Mouse (Mus musculus): ENCODE measurements around the gene Kank4. TPM values are rescaled to one million over a fixed set of nuclear protein-coding genes. Genes with fewer than 3 reads are reported as not detected.

Gene Kank4
- polyA plus RNA-seq, 1 experiment = 0.01 TPM

DNA sequence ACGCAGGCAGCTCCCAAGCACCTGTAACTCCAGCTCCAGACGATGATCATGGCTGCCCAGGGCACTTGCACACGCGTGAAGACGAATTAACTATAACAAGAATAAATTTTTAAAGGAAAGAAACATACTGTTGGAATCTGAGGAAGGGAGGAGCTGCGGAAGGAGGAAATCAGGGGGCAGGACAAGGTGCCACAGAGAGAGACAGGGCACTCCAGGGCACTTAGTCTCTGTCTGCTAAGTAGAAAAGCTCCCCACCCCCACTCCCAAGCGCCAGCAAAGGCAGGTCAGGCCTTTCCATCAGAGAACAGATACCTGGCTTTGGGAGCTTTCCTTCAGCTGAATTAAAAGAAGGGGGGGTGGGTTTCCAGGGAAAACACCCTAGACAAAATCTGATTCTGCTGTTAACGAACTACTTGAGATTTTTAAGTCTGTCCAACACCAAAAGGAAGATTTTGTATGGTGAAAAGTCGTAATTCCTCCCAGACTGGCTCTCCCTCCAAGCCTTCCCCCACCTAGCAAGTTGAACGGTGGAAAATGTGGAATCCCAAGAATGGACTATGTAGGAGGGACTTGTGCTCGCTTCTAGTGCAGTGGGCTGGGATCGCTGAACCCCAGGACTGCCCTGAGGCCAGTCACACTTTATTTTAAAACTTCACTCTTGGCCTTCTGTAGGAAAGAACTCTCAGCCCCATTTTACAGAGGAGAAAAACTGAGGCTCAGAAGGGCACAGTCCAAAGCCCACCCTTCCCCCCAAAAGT is 11.9 kb downstream of the Kank4 start:
- H3K27me3 ChIP-seq (ENCODE audit: control insufficient read depth, insufficient read depth, insufficient read length) = no peaks in the 10 kb centered on the region
- H3K79me2 ChIP-seq (ENCODE audit: control insufficient read depth, insufficient read depth) = no peaks in the 10 kb centered on the region
- H3K4me2 ChIP-seq (ENCODE audit: low read depth) = no peak overlapping the region
- no peak for TF ChIP-seq MYOG (IDR thresholded peaks at IDR 0.05; ENCODE audit: control insufficient read depth in 1 of 3, insufficient read depth in 1 of 3, insufficient read length in 2 of 3, low read depth in 2 of 3)
- no peak overlapping the region for H3K4me3 ChIP-seq
- no peaks in the 10 kb centered on the region for H3K36me3 ChIP-seq (ENCODE audit: control insufficient read depth, insufficient read depth)
- no peak overlapping the region for H3ac ChIP-seq (ENCODE audit: control insufficient read depth, insufficient read length)

DNA sequence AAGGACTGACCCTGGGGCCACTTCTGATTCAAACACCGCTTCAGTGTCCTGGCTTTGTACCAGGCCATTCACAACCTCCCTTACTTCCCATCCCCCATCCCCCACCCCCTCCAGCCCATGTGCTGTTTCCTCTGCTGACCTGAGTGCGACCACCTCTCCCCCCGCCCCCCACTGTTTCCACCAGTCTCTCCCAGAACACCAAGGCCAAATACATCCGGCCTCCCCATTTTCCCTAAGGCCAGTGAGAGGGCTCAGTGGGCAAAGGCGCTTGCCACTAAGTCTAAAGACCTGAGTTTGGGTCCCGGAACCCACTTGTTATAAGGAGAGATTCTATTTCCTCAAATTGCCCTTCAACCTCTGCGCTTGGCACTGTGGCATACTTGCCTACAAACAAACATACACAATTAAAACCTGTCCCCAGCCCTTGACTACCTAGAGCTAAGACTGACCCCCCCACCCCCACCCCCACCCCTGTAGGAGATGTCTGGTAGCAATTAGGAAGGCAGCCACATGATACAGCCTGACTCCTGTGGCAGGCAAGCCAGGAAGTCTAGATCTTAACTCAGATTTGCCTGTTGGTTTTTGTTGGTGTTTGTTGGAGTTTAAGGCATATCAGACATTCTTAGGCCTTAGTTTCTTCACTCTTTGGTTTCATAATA is 12.7 kb downstream of the Kank4 start:
- Histone ChIP-seq H3ac (ENCODE audit: control insufficient read depth, insufficient read length) (no peak overlapping the region), H3K4me2 (ENCODE audit: low read depth) (no peak overlapping the region), H3K27me3 (ENCODE audit: control insufficient read depth, insufficient read depth, insufficient read length) (no peaks in the 10 kb centered on the region), H3K36me3 (ENCODE audit: control insufficient read depth, insufficient read depth) (no peaks in the 10 kb centered on the region), H3K4me3 (no peak overlapping the region), H3K79me2 (ENCODE audit: control insufficient read depth, insufficient read depth) (no peaks in the 10 kb centered on the region)
- TF ChIP-seq USF1 (IDR thresholded peaks at IDR 0.05; ENCODE audit: low read depth) (no peak), TCF3 (IDR thresholded peaks at IDR 0.05; ENCODE audit: insufficient read length, low read depth) (no peak), POLR2A (IDR thresholded peaks at IDR 0.05; ENCODE audit: insufficient read length, low read depth) (no peak), E2F4 (IDR thresholded peaks at IDR 0.05; ENCODE audit: insufficient read depth) (no peak), TCF12 (IDR thresholded peaks at IDR 0.05; ENCODE audit: insufficient read depth, poor library complexity, severe bottlenecking) (no peak), POLR2AphosphoS2 (IDR thresholded peaks at IDR 0.05; ENCODE audit: insufficient read length, low read depth) (no peak), CEBPB (IDR thresholded peaks at IDR 0.05; ENCODE audit: insufficient read depth, poor library complexity, severe bottlenecking) (no peak), SRF (IDR thresholded peaks at IDR 0.05; ENCODE audit: control insufficient read depth, insufficient read length, low read depth) (no peak), MYOG (IDR thresholded peaks at IDR 0.05; ENCODE audit: control insufficient read depth in 1 of 3, insufficient read depth in 1 of 3, insufficient read length in 2 of 3, low read depth in 2 of 3) (no peak), REST (IDR thresholded peaks at IDR 0.05; ENCODE audit: insufficient read depth, insufficient read length) (no peak)

GRCm38 (mm10) chr4:98801775-98802174 is 15.6 kb downstream of the Kank4 start:
- TF ChIP-seq POLR2A (IDR thresholded peaks at IDR 0.05; ENCODE audit: insufficient read length, low read depth) (no peak), USF1 (IDR thresholded peaks at IDR 0.05; ENCODE audit: low read depth) (no peak), SRF (IDR thresholded peaks at IDR 0.05; ENCODE audit: control insufficient read depth, insufficient read length, low read depth) (no peak), MYOG (IDR thresholded peaks at IDR 0.05; ENCODE audit: control insufficient read depth in 1 of 3, insufficient read depth in 1 of 3, insufficient read length in 2 of 3, low read depth in 2 of 3) (no peak), E2F4 (IDR thresholded peaks at IDR 0.05; ENCODE audit: insufficient read depth) (no peak), TCF3 (IDR thresholded peaks at IDR 0.05; ENCODE audit: insufficient read length, low read depth) (no peak), REST (IDR thresholded peaks at IDR 0.05; ENCODE audit: insufficient read depth, insufficient read length) (no peak), MAX (IDR thresholded peaks at IDR 0.05; ENCODE audit: low read depth) (no peak), TCF12 (IDR thresholded peaks at IDR 0.05; ENCODE audit: insufficient read depth, poor library complexity, severe bottlenecking) (no peak), POLR2AphosphoS2 (IDR thresholded peaks at IDR 0.05; ENCODE audit: insufficient read length, low read depth) (no peak)
- Histone ChIP-seq H3K4me3 (no peak overlapping the region), H3ac (ENCODE audit: control insufficient read depth, insufficient read length) (no peak overlapping the region), H3K27me3 (ENCODE audit: control insufficient read depth, insufficient read depth, insufficient read length) (no peaks in the 10 kb centered on the region), H3K36me3 (ENCODE audit: control insufficient read depth, insufficient read depth) (no peaks in the 10 kb centered on the region), H3K4me2 (ENCODE audit: low read depth) (no peak overlapping the region), H3K79me2 (ENCODE audit: control insufficient read depth, insufficient read depth) (no peaks in the 10 kb centered on the region)

DNA sequence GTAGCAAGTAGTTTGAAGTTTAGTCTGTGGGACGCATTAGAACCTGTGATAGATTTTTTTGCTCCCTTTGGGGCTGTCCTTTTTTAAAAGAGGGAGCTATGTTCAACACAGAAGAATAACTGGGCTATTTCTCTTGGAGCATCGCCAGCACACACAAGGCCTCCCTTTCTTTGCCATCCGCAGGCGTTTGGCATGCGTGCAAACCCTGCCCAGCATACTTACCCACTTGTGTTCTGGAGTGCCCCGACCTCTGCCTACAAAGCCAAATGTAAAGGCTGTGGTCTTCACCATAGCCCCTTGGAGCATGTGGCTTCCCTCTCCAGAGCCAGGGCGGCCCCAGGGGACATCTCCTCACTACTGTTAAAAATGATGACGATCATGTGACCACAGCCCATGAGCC is 16.5 kb downstream of the Kank4 start:
- Histone ChIP-seq H3K4me3 (no peak overlapping the region), H3K79me2 (ENCODE audit: control insufficient read depth, insufficient read depth) (no peaks in the 10 kb centered on the region), H3ac (ENCODE audit: control insufficient read depth, insufficient read length) (no peak overlapping the region), H3K4me2 (ENCODE audit: low read depth) (no peak overlapping the region), H3K27me3 (ENCODE audit: control insufficient read depth, insufficient read depth, insufficient read length) (no peaks in the 10 kb centered on the region), H3K36me3 (ENCODE audit: control insufficient read depth, insufficient read depth) (no peaks in the 10 kb centered on the region)
- TF ChIP-seq CEBPB (IDR thresholded peaks at IDR 0.05; ENCODE audit: insufficient read depth, poor library complexity, severe bottlenecking) = no peak
- no peak for TF ChIP-seq MYOD1 (IDR thresholded peaks at IDR 0.05; ENCODE audit: control insufficient read depth in 1 of 3, insufficient read length in 2 of 3, low read depth in 2 of 3)
- no peak for TF ChIP-seq REST (IDR thresholded peaks at IDR 0.05; ENCODE audit: insufficient read depth, insufficient read length)
- no peak for TF ChIP-seq POLR2A (IDR thresholded peaks at IDR 0.05; ENCODE audit: insufficient read length, low read depth)
- no peak for TF ChIP-seq TCF3 (IDR thresholded peaks at IDR 0.05; ENCODE audit: insufficient read length, low read depth)
- TF ChIP-seq E2F4 (IDR thresholded peaks at IDR 0.05; ENCODE audit: insufficient read depth) = no peak
- TF ChIP-seq MYOG (IDR thresholded peaks at IDR 0.05; ENCODE audit: control insufficient read depth in 1 of 3, insufficient read depth in 1 of 3, insufficient read length in 2 of 3, low read depth in 2 of 3) = no peak
- TF ChIP-seq SRF (IDR thresholded peaks at IDR 0.05; ENCODE audit: control insufficient read depth, insufficient read length, low read depth) = no peak
- no peak for TF ChIP-seq TCF12 (IDR thresholded peaks at IDR 0.05; ENCODE audit: insufficient read depth, poor library complexity, severe bottlenecking)
- no peak for TF ChIP-seq USF1 (IDR thresholded peaks at IDR 0.05; ENCODE audit: low read depth)
- TF ChIP-seq POLR2AphosphoS2 (IDR thresholded peaks at IDR 0.05; ENCODE audit: insufficient read length, low read depth) = no peak
- TF ChIP-seq MAX (IDR thresholded peaks at IDR 0.05; ENCODE audit: low read depth) = no peak

Data from myocyte (in vitro differentiated cells).